Mouse (Mus musculus): Measurements from ENCODE around the gene Fev.

GRCm38 (mm10) chr1:74858171-74858719, 27.0 kb downstream of the Fev start:
- TF ChIP-seq CTCF (IDR thresholded peaks at IDR 0.05; ENCODE audit: low read depth) (no peak), EP300 (optimal IDR thresholded peaks at IDR 0.05) (no peak)
